Mouse (Mus musculus): ENCODE data around the gene Timm13.

GRCm38 (mm10) chr10:80938831-80939550 is 38.2 kb upstream of the Timm13 start:
- TF ChIP-seq CTCF (IDR thresholded peaks at IDR 0.05; ENCODE audit: low read depth, low read length) (no peak), EP300 (IDR thresholded peaks at IDR 0.05; ENCODE audit: insufficient read depth, low read depth, low read length) (no peak)

Data from ES-Bruce4 (cell line).